Mouse (Mus musculus): ENCODE data around the gene Hcn3.

Hcn3 gene

DNA sequence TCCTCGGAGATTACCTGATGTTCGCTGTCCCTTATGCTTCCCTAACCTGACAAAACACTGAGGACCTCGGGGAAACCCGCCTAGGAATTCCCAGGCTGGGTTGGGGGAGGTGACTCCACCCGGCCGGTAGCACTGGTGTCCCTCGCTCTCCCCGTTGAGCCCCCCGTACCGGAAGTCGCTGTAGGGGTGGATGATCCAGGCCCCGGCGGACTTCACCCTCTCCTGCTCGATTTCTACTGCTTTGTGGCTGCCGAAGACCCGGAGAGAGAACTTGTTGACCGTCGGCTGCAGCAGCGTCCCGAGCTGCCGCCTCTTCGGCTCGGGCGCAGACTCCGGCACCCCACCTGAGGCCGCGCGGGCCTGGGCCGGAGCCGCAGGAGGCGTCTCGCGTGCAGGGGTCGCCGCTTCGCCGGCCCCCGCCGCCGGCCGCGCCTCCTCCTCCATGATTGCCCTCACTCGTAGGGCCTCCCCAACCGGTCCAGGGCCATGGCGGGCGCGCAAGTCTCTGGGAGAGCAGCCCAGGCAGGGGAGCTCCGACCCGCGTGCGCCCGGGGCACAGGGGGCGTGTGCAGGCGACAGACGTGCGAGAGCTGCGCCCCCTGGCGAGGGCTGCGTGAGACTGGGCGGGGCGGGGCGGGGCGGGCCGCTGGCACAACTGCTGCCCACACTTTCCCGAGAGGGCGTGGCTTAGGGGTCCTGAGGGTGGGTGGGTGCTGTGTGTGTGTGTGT is at the start of gene Hcn3:
Hcn3 (minus strand) TSS at position 581 of the 729 bp plus-strand sequence.
- in situ Hi-C loops (cut with MboI, MseI), result no loop called here

DNA sequence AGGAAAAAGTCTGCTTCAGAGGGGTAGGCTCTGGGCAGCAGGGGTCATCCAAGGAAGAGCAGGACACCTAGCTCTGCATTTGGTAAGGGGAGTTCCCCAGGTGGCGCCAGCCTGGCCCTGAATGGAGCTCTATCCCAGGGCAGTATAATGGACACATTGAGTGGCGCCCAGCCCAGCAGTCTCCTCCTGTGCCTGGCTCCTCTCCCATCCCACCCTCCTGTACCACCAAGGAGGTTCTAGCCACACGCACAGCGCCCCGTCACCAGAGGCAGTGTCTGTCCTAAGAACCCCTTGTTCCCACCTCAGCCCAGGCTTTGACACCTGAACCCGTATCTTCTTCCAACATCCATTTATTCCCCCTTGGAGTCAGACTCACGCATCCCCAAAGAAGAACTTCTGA is 49.7 kb upstream of the Hcn3 start:
- in situ Hi-C loops (cut with MboI, MseI), result no loop called here

DNA sequence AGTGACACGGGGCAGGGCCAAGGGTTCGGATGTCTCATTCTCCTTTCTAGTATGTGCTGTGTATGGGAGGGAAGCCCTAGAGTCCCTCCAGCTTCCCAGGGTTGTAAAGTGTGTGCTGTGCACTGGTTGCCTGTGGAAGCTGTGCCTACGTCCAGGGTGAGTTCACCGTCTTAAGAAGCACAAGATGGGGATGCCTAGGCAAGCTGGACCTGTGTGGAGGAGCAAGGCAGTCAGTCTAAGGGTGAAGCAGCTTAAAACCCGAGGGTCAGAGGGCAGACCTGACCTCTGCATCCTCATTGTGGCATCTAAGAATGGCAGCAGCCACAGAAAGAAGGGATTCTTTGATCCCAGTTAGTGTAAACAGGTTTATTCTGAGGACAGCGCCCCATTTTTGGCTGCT is 48.7 kb upstream of the Hcn3 start:
- in situ Hi-C loops (cut with MboI, MseI), result no loop called here

DNA sequence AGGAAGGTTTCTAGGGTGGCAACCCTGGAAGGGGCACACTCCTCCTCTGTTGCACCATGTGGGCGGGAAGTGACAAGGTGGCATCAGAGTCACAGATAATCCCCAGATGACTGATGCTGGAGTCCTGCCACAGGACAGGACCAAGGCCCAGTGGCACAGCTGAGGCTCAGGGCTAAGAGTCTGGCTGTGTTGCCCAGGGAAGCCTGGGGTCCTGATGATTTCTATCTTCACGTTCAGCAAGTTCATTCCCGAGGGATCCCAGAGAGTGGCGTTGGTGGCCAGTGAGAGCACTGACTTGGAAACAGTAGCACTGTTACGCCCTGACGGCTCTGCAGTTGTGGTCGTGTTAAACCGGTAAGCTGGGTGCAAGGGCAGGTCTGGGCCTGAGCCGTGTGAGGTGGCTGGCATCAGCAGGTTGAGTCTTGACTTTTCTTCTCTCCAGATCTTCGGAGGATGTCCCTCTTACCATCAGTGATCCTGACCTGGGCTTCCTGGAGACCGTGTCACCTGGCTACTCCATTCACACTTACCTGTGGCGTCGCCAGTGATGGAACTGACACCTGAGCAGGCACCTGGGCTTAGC is 48.2 kb upstream of the Hcn3 start:
- in situ Hi-C loops (cut with MboI, MseI), result no loop called here

DNA sequence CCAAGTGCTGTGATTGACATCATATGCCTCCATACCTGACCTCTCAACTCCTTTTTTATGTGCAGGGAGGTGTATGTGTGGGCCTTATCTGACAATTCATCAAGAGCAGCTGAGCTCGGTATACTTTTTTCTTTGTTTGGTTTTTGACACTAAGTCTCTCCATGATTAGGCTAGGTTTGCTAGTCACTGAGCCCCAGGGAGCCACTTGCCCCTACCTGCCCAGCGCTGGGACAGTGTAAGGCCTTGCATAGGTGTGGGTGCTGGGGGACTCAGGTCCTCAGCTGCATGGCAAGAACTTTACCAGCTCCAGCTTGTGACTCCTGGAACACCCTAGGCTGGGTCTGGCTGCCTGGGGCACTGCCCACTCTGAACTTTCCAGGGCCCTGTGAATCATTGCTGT is 46.7 kb upstream of the Hcn3 start:
- in situ Hi-C loops (cut with MboI, MseI), result no loop called here

DNA sequence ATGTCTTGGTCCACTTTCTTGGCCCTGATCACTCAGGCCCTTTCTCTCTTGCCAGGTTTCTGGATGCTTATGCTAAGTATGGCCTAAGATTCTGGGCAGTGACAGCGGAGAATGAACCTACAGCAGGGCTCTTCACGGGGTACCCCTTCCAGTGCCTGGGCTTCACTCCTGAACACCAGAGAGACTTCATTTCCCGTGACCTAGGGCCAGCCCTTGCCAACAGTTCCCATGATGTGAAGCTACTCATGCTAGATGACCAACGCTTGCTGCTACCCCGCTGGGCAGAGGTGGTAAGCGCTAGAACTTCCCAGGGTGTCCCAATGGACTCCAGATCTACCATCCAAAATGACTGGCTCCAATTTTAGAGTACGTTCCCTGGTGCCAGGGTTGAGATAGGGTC is 46.1 kb upstream of the Hcn3 start:
- in situ Hi-C loops (cut with MboI, MseI), result no loop called here

DNA sequence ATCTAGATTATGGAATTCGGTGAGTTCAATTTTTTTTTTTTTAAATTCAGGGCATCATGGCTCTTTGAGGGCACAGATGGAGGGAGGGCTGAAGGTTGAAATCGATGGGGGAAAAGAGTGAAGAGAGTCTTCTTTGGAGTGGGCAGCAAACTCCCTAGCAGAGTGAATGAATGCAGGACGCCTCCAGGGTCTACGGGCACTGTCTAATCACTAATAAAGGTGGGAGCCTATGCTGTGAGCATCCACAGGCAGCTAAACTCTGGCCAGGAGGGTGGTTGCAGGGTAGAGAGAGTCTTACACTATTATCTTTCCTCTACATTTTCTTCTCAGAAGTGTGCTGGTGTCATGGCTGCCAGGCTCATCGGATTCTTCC is 43.1 kb upstream of the Hcn3 start:
- in situ Hi-C loops (cut with MboI, MseI), result no loop called here

DNA sequence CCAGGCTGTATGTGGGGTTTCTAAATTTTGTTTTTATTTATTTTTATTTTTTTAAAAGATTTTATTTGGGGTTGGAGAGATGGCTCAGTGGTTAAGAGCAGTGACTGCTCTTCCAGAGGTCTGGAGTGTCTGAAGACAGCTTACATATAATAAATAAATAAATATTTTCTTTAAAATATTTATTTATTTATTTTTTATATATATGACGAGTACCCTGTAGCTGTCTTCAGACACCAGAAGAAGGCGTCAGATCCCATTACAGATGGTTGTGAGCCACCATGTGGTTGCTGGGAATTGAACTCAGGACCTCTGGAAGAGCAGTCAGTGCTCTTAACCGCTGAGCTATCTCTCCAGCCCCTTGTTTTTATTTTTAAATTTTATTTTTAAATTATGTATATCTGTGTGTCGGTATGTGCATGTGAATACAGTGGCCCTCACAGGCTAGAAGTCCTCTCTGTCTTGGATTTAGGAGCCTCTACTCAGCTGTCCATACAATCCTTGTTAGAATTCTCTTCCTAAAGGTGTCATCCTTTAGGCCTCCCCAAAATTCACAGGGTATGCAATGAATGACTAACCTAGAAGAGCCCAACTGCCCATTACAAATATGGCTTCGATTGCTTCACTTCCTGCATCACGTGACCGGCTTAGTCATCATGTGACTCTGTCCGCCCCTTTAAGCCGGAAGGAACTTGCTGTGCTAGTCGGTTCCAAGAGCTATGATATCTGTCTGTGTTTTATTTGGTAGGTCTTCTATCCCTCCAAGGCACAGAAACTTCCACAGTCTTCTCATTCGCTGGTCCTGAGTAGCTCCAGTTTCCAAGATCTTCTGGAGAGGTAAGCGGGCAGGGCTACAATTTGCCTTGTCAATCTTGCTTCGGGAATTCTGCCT is 42.5 kb upstream of the Hcn3 start, which contains the start of gene Gba:
Gba (plus strand) TSS at position 676 of the 889 bp plus-strand sequence.
- in situ Hi-C loops (cut with MboI, MseI), result no loop called here

DNA sequence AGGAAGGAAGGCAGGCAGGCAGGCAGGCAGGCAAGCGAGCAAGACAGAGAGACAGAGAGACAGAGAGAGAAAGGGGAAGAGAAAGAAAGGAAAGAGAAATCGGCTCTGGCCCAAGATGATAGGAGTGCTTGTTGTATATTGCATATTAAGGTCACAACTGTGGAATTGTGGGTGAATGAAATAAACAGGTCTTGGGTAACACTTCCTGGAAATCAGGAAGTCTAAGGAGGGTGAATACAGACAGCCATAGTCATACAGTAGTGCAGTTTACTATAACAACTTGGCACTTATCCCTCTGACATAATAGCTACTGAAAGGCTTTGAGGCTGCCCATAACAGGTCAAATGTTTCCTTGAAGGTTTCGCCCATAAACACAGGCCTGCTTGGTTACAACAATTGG is 39.8 kb upstream of the Hcn3 start:
- in situ Hi-C loops (cut with MboI, MseI), result no loop called here

DNA sequence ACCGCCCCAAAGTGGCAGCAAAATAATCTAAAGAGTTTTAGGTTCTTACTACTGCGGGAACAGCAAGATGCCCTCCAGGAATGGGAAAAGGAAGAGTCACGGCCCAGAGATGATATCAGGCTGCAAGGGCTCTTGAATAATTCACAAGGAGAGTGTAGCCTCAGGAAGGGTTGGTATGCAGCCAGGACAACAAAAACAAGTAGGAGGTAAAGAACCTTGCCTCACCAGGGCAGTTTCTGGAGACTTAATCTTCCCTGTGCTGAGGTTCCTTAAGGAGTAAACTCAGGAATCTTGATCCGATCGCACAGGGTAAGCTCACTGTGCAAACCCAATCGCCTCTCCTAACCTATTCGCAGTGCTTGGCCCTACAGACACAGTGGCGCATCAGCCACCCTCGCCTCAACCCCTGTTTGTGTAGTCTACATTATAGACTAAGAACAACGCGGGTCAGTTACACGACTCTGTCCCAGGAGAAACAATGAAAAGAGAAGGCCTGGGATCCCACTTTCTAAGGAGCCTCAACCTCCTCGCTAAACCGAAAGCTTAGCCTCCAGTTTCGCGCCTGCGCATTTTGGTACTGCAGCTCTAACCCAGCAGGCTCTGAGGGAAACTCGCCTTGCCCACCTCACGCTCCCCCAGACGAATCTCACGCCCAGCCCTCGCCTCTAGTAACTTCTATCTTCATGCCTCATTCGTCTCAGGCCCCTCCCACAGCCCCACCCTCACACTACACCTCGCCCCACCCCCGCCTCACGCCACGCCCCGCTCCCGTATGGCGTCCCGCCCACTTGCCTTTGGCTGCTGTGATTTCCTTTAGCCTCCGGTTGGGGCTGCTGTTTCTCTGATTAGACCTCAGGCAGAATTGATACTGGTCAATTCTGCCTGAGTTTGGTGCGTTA is 36.2 kb upstream of the Hcn3 start:
- in situ Hi-C loops (cut with MboI, MseI), result no loop called here

DNA sequence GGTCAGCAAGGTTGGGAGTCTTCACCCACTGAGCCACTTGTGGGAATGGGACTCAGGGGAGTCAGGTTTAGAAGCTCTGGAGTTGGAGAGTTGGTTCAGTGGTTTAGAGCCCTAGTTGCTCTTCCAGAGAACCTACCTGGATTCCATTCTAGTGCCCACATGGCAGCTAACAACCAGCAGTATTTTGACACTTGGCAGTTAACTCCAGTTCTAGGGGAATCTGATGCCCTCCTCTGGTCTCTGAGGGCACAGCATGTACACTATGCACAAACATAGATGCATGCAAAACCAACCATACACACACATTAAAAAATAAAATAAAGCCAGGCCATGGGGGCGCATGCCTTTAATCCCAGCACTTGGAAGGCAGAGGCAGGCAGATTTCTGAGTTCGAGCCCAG is 33.9 kb upstream of the Hcn3 start:
- in situ Hi-C loops (cut with MboI, MseI), result no loop called here

DNA sequence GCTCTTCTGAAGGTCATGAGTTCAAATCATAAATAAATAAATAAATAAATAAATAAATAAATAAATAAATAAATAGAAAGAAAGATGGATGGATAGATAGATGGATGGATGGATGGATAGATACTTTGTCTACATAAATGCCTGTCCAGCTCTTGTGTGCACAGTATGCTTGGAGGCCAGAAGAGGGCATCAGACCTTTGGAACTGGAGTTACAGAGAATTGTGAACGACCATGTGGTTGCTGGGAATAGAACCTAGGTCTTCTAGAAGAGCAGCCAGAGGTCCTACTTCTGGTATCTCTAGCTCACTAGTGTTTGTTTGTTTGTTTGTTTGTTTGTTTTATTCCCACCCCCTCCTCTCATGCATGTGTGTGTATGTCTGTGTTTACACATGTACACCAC is 33.4 kb upstream of the Hcn3 start:
- in situ Hi-C loops (cut with MboI, MseI), result no loop called here

DNA sequence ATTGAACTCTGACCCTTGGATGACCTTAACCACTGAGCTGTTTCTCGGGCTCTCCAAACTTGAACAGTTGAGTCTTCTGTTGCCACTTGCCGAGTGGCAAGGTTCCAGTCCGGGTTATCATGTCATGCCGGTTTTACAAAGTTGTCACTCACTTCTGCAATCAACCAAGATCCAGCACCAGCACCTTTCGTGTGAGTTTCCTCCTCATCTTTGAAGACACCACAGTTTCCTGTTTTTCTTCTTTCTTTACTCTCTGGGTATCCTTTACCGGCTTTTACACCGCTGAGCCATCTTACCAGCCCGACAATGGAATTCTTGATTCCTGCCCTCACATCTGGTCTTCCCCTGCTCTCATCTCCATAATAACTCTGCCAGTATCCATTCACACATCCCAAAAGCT is 30.4 kb upstream of the Hcn3 start:
- in situ Hi-C loops (cut with MboI, MseI), result no loop called here

DNA sequence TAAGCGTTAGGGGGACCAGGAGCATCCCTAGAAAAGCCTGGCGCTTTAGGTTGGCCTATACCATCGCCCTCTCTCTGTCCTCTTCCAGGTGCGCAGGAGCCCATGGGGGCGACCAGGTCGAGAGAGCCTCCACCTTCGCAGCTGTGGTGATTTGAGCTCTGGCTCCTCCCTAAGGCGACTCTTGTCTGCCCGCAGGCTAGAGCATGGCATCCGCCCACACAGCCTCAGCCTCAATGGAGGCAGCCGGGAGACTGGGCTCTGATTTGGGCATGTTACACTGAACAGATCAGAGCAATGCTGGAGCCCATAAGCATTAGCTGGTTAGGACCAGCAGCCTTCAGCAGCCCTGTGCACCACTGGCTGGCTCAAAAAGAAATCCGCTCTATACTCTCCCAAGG is 28.5 kb upstream of the Hcn3 start:
- in situ Hi-C loops (cut with MboI, MseI), result no loop called here

DNA sequence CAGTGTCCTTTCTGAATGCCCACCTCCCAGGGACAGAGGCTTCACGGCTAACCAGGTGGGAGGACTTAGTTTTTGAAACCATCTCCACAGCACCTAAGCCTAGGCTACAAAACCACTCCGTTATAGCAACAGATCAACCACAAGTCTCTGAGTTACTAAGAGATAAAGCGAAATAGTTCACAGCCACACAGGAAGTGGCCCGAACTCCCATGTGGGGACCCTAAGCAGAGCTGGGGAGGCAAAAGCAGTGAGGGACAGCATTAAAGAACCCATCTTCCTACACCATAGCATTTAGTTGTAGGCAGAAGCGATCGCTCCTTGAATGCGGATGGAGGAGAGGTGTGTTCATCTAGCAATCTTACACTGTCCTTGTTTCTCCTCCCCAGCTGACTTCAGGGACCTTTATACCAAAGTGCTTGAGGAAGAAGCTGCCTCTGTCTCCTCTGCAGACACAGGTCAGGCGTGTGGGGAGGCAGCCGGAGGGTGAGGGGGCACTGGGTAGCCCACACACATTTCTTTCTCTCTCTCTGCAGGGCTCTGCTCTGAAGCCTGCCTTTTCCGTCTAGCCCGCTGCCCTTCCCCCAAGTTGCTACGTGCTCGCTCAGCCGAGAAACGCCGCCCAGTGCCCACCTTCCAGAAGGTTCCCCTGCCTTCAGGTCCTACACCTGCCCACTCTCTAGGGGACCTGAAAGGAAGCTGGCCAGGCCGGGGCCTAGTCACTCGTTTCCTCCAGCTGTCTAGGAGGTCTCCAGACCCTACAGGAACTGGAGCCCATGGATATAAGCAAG is 27.9 kb upstream of the Hcn3 start:
- in situ Hi-C loops (cut with MboI, MseI), result no loop called here

DNA sequence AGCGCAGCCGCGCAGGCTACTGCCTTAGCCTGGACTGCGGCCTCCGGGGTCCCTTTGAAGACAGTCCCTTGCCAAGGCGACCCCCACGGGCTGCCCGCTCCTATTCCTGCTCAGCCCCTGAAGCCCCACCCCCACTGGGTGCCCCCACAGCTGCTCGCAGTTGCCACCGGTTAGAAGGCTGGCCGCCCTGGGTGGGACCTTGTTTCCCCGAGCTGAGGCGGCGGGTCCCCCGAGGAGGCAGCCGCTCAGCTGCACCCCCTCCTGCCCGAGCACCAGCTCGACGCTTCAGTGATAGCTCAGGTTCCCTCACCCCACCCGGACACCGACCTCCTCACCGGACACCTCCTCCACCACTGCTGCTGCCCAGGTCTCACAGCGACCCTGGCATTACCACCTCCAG is 27.2 kb upstream of the Hcn3 start:
- in situ Hi-C loops (cut with MboI, MseI), result no loop called here

DNA sequence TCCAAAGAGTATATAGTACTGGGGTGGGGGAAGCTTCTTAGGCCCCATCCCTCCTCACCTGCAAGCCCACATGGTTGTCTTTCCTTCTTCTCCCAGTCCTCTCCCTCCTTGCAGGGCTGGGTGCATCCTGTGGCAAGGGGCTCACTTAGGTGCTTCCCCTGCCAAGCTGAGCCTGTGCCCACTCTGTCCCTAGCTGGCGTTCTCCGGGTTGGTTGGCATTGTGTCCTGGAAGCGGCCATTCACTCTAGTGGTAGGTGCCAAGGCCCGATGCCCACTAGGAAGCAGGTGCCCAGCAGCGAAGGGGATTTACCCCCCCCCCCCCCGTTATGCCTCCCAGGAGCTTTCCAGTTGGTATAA is 23.9 kb upstream of the Hcn3 start:
- in situ Hi-C loops (cut with MboI, MseI), result no loop called here

DNA sequence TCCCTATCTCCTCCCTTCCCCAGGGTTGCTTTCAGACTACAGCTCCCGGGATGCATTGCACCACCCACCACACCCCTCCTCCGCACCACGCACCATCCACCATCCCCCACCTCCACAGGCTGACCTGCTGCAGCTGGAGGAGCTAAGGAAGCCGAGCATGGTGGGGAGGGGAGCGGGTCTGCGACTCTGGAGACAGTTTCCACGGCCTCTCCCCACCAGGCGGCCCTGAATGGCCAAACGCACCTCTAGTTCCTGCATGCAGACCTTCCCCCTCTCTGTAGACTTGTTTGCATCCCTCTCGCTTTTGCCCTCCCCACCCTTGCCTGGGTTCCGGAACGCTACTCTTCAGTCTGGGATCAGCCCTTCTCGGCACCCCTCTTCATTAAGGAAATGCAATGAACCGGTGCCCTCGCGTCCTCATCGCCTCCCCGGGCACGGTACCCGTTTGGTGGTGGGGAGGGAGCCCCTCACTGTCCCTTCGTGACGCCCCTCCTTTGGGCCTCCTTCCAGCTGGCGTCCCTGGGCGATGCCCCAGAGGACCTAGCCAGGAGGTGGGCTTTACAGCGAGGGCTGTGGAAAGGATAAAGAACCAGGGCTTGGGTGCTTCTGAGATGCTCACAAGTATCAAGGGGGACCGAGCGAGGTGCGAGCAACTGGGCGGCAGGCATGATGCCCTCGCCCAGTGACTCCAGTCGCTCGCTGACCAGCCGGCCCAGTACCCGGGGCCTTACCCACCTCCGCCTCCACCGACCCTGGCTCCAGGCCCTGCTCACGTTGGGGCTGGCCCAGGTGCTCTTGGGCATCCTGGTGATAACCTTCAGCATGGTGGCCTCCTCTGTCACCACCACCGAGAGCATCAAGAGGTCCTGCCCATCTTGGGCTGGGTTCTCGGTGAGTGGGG is 23.3 kb upstream of the Hcn3 start, which contains the start of gene Fam189b:
Fam189b (plus strand) TSS at position 86 of the 901 bp plus-strand sequence.
- in situ Hi-C loops (cut with MboI, MseI), result no loop called here

DNA sequence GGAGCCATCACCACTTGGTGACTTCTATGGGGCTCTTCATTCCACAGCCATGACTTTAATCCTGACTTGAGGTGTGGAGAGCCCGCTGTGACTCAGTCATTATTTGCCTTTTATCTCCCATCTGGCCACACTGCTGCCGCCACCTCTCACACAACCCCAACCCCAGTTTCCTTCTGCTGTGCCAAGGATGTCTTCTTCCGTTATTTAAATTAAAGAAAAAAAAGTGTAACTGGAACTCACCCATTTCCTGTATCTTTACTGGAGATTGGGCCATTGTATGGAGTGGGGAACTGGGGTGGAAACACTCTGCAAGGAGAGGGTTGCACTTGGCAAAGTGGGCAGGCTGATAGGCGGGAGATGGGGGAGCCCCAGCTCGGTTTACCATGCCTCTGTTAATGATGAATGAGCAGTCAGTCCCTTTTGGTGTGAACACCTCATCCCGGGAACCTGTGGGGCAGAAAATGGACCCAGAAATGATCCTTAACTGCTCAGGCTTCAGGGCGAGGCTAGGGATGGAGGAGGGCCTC is 22.6 kb upstream of the Hcn3 start:
- in situ Hi-C loops (cut with MboI, MseI), result no loop called here
